Mouse (Mus musculus): Measurements from ENCODE around the gene Gm4858.

- no peak for TF ChIP-seq CTCF (IDR thresholded peaks at IDR 0.05)
- no peak for TF ChIP-seq EP300 (IDR thresholded peaks at IDR 0.05)
Observed at GRCm38 (mm10) chr3:93050182-93050581, 18.4 kb upstream of the Gm4858 start.
